Mouse (Mus musculus) testis, adult 2 months (tissue): ENCODE data around the gene Bmp5. TPM values are rescaled to one million over a fixed set of nuclear protein-coding genes. Genes with fewer than 3 reads are reported as not detected.

Experiments used
- H3K27ac ChIP-seq: fragments of 200-500 bp; 2 replicates; pipeline ENCODE4 v1.5.1; 2012; ENCODE audit warnings: low read depth, low read length; ENCODE audit not compliant: control insufficient read depth, insufficient read depth
- H3K27me3 ChIP-seq: fragments of 200-500 bp; 2 replicates; pipeline ENCODE4 v1.6.1; 2012; ENCODE audit warnings: mild to moderate bottlenecking, low read length, moderate library complexity; ENCODE audit not compliant: control insufficient read depth, insufficient read depth
- H3K36me3 ChIP-seq: fragments of 200-500 bp; 2 replicates; pipeline ENCODE4 v1.6.1; 2012; ENCODE audit warnings: mild to moderate bottlenecking, low read length; ENCODE audit not compliant: control insufficient read depth, insufficient read depth
- H3K4me1 ChIP-seq: fragments of 200-500 bp; 2 replicates; pipeline ENCODE4 v1.6.1; 2012; ENCODE audit warnings: low read length; ENCODE audit not compliant: control insufficient read depth, insufficient read depth
- H3K4me3 ChIP-seq: fragments of 200-500 bp; 2 replicates; pipeline ENCODE4 v1.5.1; 2012; ENCODE audit warnings: low read depth, mild to moderate bottlenecking, low read length, moderate library complexity, mixed read lengths; ENCODE audit not compliant: control insufficient read depth
- CTCF ChIP-seq: fragments of 200-500 bp; IDR thresholded peaks from 2 replicates; pipeline ENCODE4 v1.5.1; 2012; ENCODE audit warnings: low read depth, mild to moderate bottlenecking, inconsistent platforms, low read length, moderate library complexity; ENCODE audit not compliant: control insufficient read depth, insufficient read depth, insufficient replicate concordance
- POLR2A ChIP-seq: fragments of 200-500 bp; IDR thresholded peaks from 2 replicates; pipeline ENCODE4 v1.6.1; 2012; ENCODE audit warnings: low read depth, mild to moderate bottlenecking, inconsistent platforms, low read length, moderate library complexity; ENCODE audit not compliant: control insufficient read depth
- polyA plus RNA-seq: library from polyadenylated mRNA; depleted of rRNA; stranded (reverse); fragments of >200 nt; gene quantifications from 2 replicates; pipeline ENCODE4 v1.2.3, GENCODE M21; 2012; rRNA removed

Gene Bmp5
- 0.20 and 0.27 TPM in 2 replicates for polyA plus RNA-seq

DNA sequence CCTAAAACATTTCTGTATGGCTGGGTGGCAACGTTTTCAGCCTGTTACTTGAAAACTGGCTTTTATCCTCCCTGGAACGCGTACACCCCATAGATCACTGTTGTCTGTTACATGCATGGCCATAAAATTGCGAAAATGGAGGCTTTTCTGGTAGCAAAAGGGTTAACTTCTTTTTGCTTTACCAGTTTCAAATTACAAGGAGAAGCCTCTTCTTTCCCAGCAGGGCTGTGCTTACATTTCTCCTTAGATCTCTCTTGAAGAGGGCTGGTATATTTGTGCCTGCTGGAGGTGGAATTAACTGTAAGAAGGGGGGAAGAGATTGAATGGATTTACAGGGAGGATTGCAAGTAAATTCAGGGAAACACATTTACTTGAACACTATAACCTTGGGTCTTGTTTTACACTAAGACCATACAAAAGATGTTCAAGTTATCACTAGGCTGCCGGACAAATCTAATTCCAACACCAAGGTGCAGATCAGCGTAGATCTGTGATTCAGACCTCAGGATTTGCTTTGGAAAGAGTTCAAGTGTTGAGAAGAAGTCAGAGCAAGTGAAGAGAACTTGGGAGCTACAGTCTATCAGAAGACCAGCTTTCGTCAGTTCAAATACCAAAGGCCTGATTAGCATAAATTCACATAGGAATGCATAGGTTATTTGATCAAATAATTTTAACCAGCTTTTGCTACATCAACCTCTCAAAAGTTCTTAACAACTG lies at the start of gene Bmp5:
TSS of gene Bmp5 (plus strand) at position 236 of the 717 bp plus-strand sequence.
- Histone ChIP-seq H3K27me3 (no peaks in the 10 kb centered on the region), H3K4me1 (no peaks in the 10 kb centered on the region), H3K4me3 (no peak within 1 kb of the TSS), H3K27ac (no peak within 1 kb of the TSS), H3K36me3 (no peaks in the 10 kb centered on the region)
- TF ChIP-seq CTCF (no peak), POLR2A (no peak)

DNA sequence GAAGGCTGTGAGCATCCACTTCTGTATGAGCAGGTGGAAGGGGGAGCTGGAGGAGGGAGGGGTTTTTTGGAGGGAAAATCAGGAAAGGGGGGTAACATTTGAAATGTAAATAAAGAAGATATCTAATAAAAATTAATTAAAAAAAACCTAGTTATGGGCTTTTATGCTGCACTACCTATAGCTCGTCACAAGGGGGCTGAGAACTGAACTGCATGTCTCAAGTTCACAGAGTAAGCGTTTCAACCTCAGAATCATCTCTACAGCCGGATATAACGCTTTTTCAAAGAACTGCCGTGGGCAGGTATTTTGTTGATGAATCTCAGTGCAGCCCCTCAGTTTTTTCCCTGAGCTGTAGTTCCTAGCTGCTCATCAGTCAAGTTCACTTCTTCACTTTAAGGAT lies 15.1 kb upstream of the Bmp5 start:
- H3K27ac ChIP-seq, result no peak overlapping the region
- no peaks in the 10 kb centered on the region for H3K27me3 ChIP-seq
- no peak for TF ChIP-seq CTCF
- no peak for TF ChIP-seq POLR2A
- no peak overlapping the region for H3K4me3 ChIP-seq
- no peaks in the 10 kb centered on the region for H3K36me3 ChIP-seq
- no peaks in the 10 kb centered on the region for H3K4me1 ChIP-seq

DNA sequence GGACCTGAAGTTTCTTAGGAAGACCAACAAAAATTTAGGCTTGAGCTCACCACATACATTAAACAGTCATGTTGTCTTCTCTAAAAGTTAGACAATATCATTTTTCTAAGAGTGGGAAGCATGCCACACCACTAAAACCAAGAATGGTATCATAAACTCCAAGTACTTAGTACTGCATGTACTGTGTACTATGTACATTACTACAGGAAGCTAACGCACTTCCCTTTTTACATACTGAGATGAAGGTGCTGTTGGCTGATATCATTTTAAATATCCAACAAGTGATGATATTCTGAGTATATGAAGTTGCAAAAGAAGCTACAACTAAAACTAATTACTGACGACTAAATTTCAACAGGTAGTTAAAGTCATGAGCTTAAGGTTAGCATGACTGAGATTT lies 13.6 kb upstream of the Bmp5 start:
- Histone ChIP-seq H3K36me3 (no peaks in the 10 kb centered on the region), H3K4me1 (no peaks in the 10 kb centered on the region)

DNA sequence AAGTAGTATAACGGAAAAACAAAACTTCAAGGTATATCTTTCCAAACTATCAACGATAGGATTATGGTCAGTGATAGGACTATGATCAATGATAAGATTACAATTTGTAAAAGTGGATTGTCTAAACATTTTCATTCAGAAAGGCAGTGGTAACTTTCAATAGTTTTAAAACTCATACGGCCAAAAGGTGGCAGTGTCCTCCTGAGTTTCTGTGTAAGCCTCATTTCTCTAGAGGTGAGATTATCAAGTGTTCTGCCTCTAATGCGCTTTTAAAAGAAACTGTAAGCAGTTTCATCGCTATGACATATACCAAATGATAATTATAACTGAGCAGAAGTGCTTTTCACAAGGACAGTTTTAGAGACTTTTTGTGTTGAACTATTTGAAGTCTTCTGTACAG lies 12.7 kb upstream of the Bmp5 start:
- H3K36me3 ChIP-seq, result no peaks in the 10 kb centered on the region
- H3K27me3 ChIP-seq, result no peaks in the 10 kb centered on the region
- no peak overlapping the region for H3K27ac ChIP-seq
- TF ChIP-seq POLR2A, result no peak
- TF ChIP-seq CTCF, result no peak
- no peaks in the 10 kb centered on the region for H3K4me1 ChIP-seq
- no peak overlapping the region for H3K4me3 ChIP-seq

More for the DNA sequence above, 13.6 kb upstream of the Bmp5 start:
- no peak overlapping the region for H3K4me3 ChIP-seq
- no peak overlapping the region for H3K27ac ChIP-seq
- TF ChIP-seq CTCF (no peak), POLR2A (no peak)
- H3K27me3 ChIP-seq, result no peaks in the 10 kb centered on the region

DNA sequence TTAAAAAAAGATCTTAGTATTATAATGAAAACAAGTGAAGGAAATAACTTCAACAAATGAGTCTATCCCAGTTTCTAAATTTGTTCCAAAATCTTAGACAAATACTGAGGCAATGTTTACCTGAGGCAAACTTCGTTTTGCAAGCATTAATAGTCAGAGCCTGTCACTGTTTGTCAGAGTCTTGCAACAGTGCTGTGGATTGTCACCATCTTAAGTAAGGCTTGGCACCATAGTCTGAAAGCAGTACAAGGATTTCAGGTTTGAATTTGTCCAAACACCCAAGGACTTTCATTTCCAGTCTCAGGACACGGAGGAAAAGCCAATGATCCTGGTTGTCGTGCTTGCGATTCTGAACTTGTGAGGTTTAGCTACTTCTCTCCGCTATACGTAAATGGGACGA lies 10.4 kb upstream of the Bmp5 start:
- Histone ChIP-seq H3K27me3 (no peaks in the 10 kb centered on the region), H3K4me1 (no peaks in the 10 kb centered on the region), H3K27ac (no peak overlapping the region), H3K36me3 (no peaks in the 10 kb centered on the region), H3K4me3 (no peak overlapping the region)
- no peak for TF ChIP-seq POLR2A
- TF ChIP-seq CTCF, result no peak

DNA sequence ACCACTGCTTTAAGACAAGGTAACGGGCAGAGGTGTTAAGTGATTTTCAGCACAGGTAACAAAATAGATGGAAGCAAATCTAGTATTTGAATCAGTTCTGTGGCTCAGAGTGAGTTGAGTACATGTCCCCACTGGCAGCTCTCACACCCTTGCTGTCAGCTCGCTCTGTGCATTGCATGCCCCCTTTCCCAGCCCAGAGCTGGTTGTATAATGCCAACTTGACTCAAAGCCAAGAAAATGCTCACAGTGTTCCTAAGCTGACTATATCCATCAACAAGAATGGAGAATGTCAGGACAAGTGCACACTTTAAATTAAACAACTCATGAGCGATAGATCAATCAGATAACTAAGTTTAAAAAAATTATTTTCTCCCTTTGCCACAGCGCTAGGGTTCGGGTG lies 8.6 kb upstream of the Bmp5 start:
- no peaks in the 10 kb centered on the region for H3K27me3 ChIP-seq
- H3K4me3 ChIP-seq, result no peak overlapping the region
- H3K36me3 ChIP-seq, result no peaks in the 10 kb centered on the region
- no peak overlapping the region for H3K27ac ChIP-seq
- H3K4me1 ChIP-seq, result no peaks in the 10 kb centered on the region
- no peak for TF ChIP-seq CTCF
- no peak for TF ChIP-seq POLR2A

DNA sequence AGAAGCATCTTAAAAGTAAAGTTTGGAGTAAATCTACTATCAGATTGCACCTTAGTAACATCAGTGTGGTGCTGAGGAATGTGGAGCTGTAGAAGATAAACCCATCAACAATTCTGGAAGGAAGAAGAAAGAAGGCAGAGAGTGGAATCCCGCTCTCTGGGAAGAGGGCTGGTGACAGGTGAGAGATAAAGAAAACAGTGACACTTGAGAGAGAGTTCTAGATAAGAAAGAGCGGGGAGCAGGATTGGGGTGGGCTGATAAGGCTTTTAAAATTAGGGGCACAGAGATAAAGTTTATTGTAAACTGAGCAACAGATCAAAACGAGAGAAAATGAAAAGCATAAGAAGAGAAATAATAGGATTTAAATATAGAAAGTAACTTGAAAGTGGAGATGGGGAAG lies 6.1 kb upstream of the Bmp5 start:
- Histone ChIP-seq H3K27me3 (no peaks in the 10 kb centered on the region), H3K4me3 (no peak overlapping the region), H3K36me3 (no peaks in the 10 kb centered on the region), H3K27ac (no peak overlapping the region), H3K4me1 (no peaks in the 10 kb centered on the region)
- no peak for TF ChIP-seq POLR2A
- TF ChIP-seq CTCF, result no peak
